Mouse (Mus musculus) liver, embryonic 14.5 days (tissue): ENCODE data around the gene Atxn1.

Experiments used
- CTCF ChIP-seq: IDR thresholded peaks from 2 replicates; pipeline ENCODE4 v1.5.1; 2016; ENCODE audit warnings: antibody characterized with exemption, low read depth, control low read depth
- EP300 ChIP-seq: IDR thresholded peaks from 2 replicates; pipeline ENCODE4 v1.6.1; 2016; ENCODE audit warnings: antibody characterized with exemption, low read depth

- no peak for TF ChIP-seq CTCF
- no peak for TF ChIP-seq EP300
Observed at GRCm38 (mm10) chr13:45900776-45901175, 64.0 kb downstream of the Atxn1 start.
